Mouse (Mus musculus) hindbrain, embryonic 12.5 days (tissue): ENCODE measurements around the gene Psen2. TPM values are rescaled to one million over a fixed set of nuclear protein-coding genes. Genes with fewer than 3 reads are reported as not detected.
A peak's percentile ranks its signal among the peaks of the same experiment; 100 is the strongest.

Experiments
- ATAC-seq: fragments of 200-750 bp; cut with Nextera tagmentation; 2 replicates; pipeline ENCODE4 v1.8.0; 2017; ENCODE audit warnings: moderate TSS enrichment; ENCODE audit not compliant: low FRiP score
- H3K27ac ChIP-seq: fragments of 300-500 bp; sonication (generic); 2 replicates; pipeline ENCODE4 v1.5.1; 2016; ENCODE audit warnings: mild to moderate bottlenecking
- H3K27me3 ChIP-seq: fragments of 300-500 bp; sonication (generic); 2 replicates; pipeline ENCODE4 v1.6.1; 2016; ENCODE audit warnings: mild to moderate bottlenecking
- H3K36me3 ChIP-seq: fragments of 300-500 bp; sonication (generic); 2 replicates; pipeline ENCODE4 v1.6.1; 2016; ENCODE audit warnings: mild to moderate bottlenecking
- H3K4me1 ChIP-seq: fragments of 300-500 bp; sonication (generic); 2 replicates; pipeline ENCODE4 v1.6.1; 2016
- H3K4me2 ChIP-seq: fragments of 300-500 bp; sonication (generic); replicated peaks from 2 replicates; pipeline ENCODE4 v1.6.1; 2016; ENCODE audit warnings: mild to moderate bottlenecking
- H3K4me3 ChIP-seq: fragments of 300-500 bp; sonication (generic); 2 replicates; pipeline ENCODE4 v1.5.1; 2016; ENCODE audit warnings: mild to moderate bottlenecking
- H3K9ac ChIP-seq: fragments of 300-500 bp; sonication (generic); 2 replicates; pipeline ENCODE4 v1.6.1; 2016; ENCODE audit warnings: mild to moderate bottlenecking, moderate library complexity
- H3K9me3 ChIP-seq: fragments of 300-500 bp; sonication (generic); replicated peaks from 2 replicates; pipeline ENCODE4 v1.6.1; 2016; ENCODE audit warnings: mild to moderate bottlenecking
- WGBS: fragments of 180-500 bp; shearing (Covaris S2); methylation state at CpG from one replicate; pipeline ENCODE4 v1.1.7; 2016; 5-methylcytosine and 5-hydroxymethylcytosine counted together
- polyA plus RNA-seq: library from polyadenylated mRNA; unstranded; fragments of >200 nt; fragmentation: Nextera tagmentation; extraction: Ambion mirVana; gene quantifications from 2 replicates; pipeline ENCODE4 v1.2.1, GENCODE M21; 2016

Gene Psen2
- polyA plus RNA-seq, 1 experiment from 2014 or later = 10.3 TPM

DNA sequence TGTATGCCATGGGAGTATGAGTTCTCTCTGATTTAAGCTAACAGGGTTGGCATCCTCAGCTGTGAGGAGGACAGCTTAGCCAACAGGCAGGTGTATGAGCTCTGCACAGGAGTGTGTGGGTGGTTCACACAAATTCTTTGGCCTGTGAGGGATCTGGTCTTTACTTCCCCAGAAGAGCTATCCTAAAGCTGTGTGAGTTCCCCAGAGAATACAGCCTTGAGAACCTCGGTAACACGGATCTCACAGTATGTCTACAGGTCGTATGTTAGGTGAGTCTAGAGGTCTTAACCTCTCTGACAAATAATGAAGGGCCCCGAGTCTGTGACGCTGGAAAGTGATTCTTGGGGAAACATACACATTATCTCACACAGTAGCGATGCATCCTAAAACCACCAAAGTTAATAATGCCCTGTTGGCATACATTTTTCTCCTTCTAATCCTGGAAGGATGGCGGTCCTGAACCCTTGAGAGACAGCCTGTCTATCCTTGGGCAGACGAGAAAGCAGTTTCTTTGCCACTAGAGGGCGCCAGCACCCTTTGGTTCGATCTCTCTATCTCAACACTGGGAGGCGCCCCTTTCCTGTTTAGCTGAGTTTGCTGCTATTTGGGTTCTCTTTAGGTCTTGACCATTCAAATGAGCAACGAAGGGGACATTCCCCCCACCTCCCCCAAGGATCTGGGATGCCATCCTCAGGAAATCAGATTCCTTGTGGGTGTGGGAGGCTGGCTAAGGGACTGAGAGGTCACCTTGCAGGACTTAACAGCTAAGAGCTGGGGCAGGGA, 5.2 kb upstream of the Psen2 start:
- H3K36me3 ChIP-seq = no peaks in the 10 kb centered on the region
- H3K4me3 ChIP-seq = no peak overlapping the region
- WGBS = 18% methylated on average over 12 of the region's 12 CpGs
- peaks cover 8% of the 10 kb centered on the region; the same call in 1 of the 2 replicates for H3K27me3 ChIP-seq
- no peak overlapping the region for H3K4me2 ChIP-seq
- H3K9me3 ChIP-seq = no peaks in the 10 kb centered on the region
- H3K27ac ChIP-seq = no peak overlapping the region
- H3K4me1 ChIP-seq = peaks cover 11% of the 10 kb centered on the region
- H3K9ac ChIP-seq = no peak overlapping the region
- ATAC-seq = peak; percentile 82

GRCm38 (mm10) chr1:180267151-180267550, 3.9 kb upstream of the Psen2 start:
- Histone ChIP-seq H3K27me3 (peaks cover 8% of the 10 kb centered on the region; the same call in 1 of the 2 replicates), H3K9ac (no peak overlapping the region), H3K36me3 (no peaks in the 10 kb centered on the region), H3K27ac (no peak overlapping the region), H3K4me2 (no peak overlapping the region), H3K4me3 (no peak overlapping the region), H3K9me3 (no peaks in the 10 kb centered on the region), H3K4me1 (peaks cover 11% of the 10 kb centered on the region)
- no peak for ATAC-seq
- 75% methylated on average over 10 of the region's 10 CpGs for WGBS

GRCm38 (mm10) chr1:180265399-180265798, 2.2 kb upstream of the Psen2 start:
- H3K9me3 ChIP-seq = no peaks in the 10 kb centered on the region
- peaks cover 11% of the 10 kb centered on the region for H3K4me1 ChIP-seq
- no peak overlapping the region for H3K9ac ChIP-seq
- no peaks in the 10 kb centered on the region for H3K36me3 ChIP-seq
- no peak overlapping the region for H3K4me3 ChIP-seq
- H3K27ac ChIP-seq = no peak overlapping the region
- peaks cover 8% of the 10 kb centered on the region; the same call in 1 of the 2 replicates for H3K27me3 ChIP-seq
- peak overlapping the region; percentile 6; the same call in 1 of the 2 replicates for H3K4me2 ChIP-seq
- ATAC-seq = no peak
- 12% methylated on average over 7 of the region's 7 CpGs for WGBS

DNA sequence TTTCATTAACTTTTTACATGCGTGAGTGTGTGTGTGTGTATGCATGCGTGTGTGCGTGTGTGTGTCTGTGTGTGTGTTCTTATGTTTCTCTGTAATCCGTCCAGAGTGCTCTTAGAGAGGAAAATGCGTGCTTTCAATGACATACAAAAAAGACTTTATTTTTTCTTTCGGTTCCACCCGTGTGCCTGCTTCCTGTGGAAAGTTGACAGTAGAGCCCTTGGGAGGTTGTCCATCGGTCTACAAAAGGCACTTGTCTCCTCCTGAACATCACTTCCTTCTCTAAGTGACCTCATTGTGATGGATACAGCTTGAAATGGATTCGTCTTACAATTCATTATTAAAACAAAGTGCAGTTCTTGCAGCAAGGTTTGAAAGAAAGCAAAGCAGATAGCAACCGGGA, 1.6 kb upstream of the Psen2 start:
- Histone ChIP-seq H3K27ac (no peak overlapping the region), H3K9me3 (no peaks in the 10 kb centered on the region), H3K27me3 (peaks cover 8% of the 10 kb centered on the region; the same call in 1 of the 2 replicates), H3K36me3 (no peaks in the 10 kb centered on the region), H3K4me1 (peaks cover 11% of the 10 kb centered on the region), H3K9ac (no peak overlapping the region), H3K4me2 (peak overlapping the region; percentile 6; the same call in 1 of the 2 replicates), H3K4me3 (no peak overlapping the region)
- 65% methylated on average over 10 of the region's 10 CpGs for WGBS
- no peak for ATAC-seq

- Histone ChIP-seq H3K36me3 (no peaks in the 10 kb centered on the region), H3K9ac (no peak overlapping the region), H3K4me3 (no peak overlapping the region), H3K27ac (no peak overlapping the region), H3K9me3 (no peaks in the 10 kb centered on the region), H3K4me2 (no peak overlapping the region), H3K27me3 (peaks cover 8% of the 10 kb centered on the region; the same call in 1 of the 2 replicates), H3K4me1 (peaks cover 11% of the 10 kb centered on the region)
- no peak for ATAC-seq
- WGBS = 84% methylated on average over 6 of the region's 6 CpGs
Observed at GRCm38 (mm10) chr1:180264389-180264788, 1.2 kb upstream of the Psen2 start.

GRCm38 (mm10) chr1:180261857-180262570, 1.2 kb downstream of the Psen2 start:
- Histone ChIP-seq H3K9ac (no peak overlapping the region), H3K4me1 (peaks cover 7% of the 10 kb centered on the region; the same call in 1 of the 2 replicates), H3K27ac (no peak overlapping the region), H3K27me3 (peaks cover under 1% of the 10 kb centered on the region; the same call in 1 of the 2 replicates), H3K36me3 (no peaks in the 10 kb centered on the region), H3K9me3 (no peaks in the 10 kb centered on the region), H3K4me2 (no peak overlapping the region), H3K4me3 (no peak overlapping the region)
- WGBS = 83% methylated on average over 8 of the region's 8 CpGs
- no peak for ATAC-seq

DNA sequence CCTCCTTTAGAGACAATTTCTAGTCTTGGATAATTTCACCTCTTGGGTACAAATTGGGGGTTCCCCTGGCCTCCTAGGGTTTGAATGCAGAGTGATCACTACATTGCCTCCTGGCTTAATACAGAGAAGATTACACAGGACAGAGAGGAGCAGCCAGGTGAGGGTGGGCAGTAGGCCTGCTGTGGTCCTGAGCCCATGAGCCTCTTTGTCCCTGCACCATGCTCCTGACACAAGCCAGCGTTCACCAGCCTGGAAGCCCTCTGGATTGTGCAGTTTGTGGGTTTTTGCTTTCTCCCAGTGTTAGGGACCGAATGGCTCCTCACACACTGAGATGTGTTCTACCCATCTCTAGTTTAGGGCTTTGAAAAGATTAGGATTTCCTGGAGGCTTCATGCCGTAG, 1.8 kb downstream of the Psen2 start:
- Histone ChIP-seq H3K9me3 (no peaks in the 10 kb centered on the region), H3K27me3 (no peaks in the 10 kb centered on the region; the same call in 1 of the 2 replicates), H3K4me3 (no peak overlapping the region), H3K4me2 (no peak overlapping the region), H3K4me1 (peaks cover 10% of the 10 kb centered on the region; the same call in 1 of the 2 replicates), H3K9ac (no peak overlapping the region), H3K36me3 (no peaks in the 10 kb centered on the region), H3K27ac (no peak overlapping the region)
- 90% methylated on average over 3 of the region's 3 CpGs for WGBS
- no peak for ATAC-seq

DNA sequence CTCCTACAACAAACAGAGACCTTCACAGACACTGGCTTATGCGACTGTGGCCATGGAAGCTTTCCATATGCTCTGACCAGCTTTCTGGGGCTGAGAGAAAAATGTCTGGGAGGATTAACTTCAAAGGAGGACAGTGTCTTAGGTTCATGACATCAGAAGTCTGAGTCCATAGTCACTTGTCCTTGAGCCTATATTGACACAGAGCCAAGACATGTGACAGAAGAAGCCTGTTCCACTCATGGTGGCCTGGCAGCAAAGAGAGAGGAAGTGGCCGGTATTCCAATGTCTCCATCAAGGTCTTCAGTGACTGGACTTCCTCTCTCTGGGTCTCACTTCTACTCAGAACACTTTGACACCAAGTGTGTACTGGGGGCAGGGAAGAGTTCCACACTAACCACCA, 2.4 kb downstream of the Psen2 start:
- H3K27ac ChIP-seq = no peak overlapping the region
- H3K4me2 ChIP-seq = no peak overlapping the region
- peaks cover 10% of the 10 kb centered on the region; the same call in 1 of the 2 replicates for H3K4me1 ChIP-seq
- H3K36me3 ChIP-seq = no peaks in the 10 kb centered on the region
- 90% methylated on average over 2 of the region's 2 CpGs for WGBS
- no peak overlapping the region for H3K4me3 ChIP-seq
- H3K9ac ChIP-seq = no peak overlapping the region
- ATAC-seq = no peak
- H3K27me3 ChIP-seq = no peaks in the 10 kb centered on the region; the same call in 1 of the 2 replicates
- H3K9me3 ChIP-seq = no peaks in the 10 kb centered on the region

DNA sequence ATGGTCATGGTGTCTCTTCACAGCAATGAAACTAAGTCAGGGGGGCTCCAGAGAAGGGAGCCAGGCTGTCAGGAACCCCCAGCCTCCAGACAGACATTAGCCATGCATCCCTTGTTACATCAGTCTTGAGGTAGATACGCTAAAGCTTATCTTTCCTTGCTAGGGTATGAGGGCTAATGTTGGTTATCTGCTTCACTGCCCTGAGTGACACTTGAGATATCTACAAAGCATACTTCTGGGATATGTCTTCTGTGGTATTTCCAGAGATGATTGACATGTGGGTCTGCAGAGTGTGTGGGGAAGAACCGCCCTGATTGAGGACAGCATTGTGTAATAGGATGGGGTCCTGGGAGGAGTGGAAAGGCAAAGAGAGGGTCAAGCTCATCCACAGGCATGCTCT, 3.5 kb downstream of the Psen2 start:
- ATAC-seq = no peak
- WGBS = 90% methylated on average over 2 of the region's 2 CpGs

DNA sequence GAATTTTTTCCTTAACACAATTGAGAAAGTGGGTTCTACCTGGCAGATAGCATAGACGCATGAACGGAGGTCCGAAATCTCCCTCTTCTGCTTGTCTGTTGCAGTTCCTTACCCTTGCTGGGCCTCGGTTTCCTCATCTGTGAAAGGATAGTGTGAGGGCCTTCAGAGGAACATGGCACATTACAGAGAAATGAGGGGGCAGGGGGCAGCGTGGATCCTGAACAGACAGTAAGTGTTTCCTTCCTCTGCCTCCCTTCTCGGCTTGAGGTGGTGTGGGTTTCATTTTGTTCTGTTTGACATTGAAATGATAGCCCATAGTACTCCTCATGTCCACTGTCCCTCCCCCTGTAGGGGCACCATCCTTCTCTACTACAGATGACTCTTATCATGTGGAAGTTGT, 5.8 kb downstream of the Psen2 start:
- Histone ChIP-seq H3K4me1 (peaks cover 14% of the 10 kb centered on the region; the same call in 1 of the 2 replicates), H3K4me3 (no peak overlapping the region), H3K27me3 (peaks cover 13% of the 10 kb centered on the region; the same call in 1 of the 2 replicates), H3K36me3 (no peaks in the 10 kb centered on the region), H3K4me2 (no peak overlapping the region), H3K9ac (no peak overlapping the region), H3K9me3 (no peaks in the 10 kb centered on the region), H3K27ac (no peak overlapping the region)
- no peak for ATAC-seq
- WGBS = 91% methylated on average over 6 of the region's 6 CpGs

More for the DNA sequence above, 3.5 kb downstream of the Psen2 start:
- no peak overlapping the region for H3K9ac ChIP-seq
- no peaks in the 10 kb centered on the region for H3K36me3 ChIP-seq
- H3K4me2 ChIP-seq = no peak overlapping the region
- H3K4me3 ChIP-seq = no peak overlapping the region
- H3K9me3 ChIP-seq = no peaks in the 10 kb centered on the region
- H3K27ac ChIP-seq = no peak overlapping the region
- peaks cover 12% of the 10 kb centered on the region; the same call in 1 of the 2 replicates for H3K4me1 ChIP-seq
- peaks cover 6% of the 10 kb centered on the region; the same call in 1 of the 2 replicates for H3K27me3 ChIP-seq

GRCm38 (mm10) chr1:180256866-180257265, 6.4 kb downstream of the Psen2 start:
- Histone ChIP-seq H3K27ac (no peak overlapping the region), H3K4me3 (peak overlapping the region; percentile 79), H3K9ac (peak overlapping the region; percentile 85), H3K27me3 (peaks cover 13% of the 10 kb centered on the region; the same call in 1 of the 2 replicates), H3K9me3 (no peaks in the 10 kb centered on the region), H3K36me3 (no peaks in the 10 kb centered on the region), H3K4me2 (peak overlapping the region; percentile 98), H3K4me1 (peaks cover 14% of the 10 kb centered on the region; the same call in 1 of the 2 replicates)
- ATAC-seq = no peak
- 59% methylated on average over 4 of the region's 4 CpGs for WGBS

DNA sequence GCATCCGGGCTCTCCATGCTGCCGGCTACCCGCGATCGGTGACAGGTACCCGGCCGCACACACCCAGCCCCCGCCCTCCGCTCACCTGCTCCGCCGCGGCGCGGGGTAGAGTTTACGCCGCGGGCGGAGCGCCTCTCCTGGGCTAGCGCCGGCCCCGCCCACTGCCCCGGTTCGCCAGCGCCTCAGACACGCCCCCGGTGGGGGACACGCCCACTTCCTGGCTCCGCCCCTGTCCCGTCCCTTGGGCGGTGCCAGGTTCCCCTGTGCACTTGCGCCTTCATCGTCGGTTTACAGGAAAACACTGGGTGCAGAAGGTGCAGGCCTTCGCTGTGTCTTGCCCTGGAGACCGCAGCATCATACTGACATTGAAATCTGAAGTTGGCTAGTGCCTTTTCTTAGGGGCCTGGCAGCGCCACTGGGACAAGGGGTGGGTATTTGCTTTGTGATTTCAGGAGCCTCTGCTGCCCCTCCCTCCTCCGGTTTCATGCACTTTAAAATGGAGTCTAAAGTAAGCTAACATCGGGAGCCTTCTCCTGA, 7.0 kb downstream of the Psen2 start:
- H3K27ac ChIP-seq = peak overlapping the region; percentile 61
- H3K9ac ChIP-seq = peak overlapping the region; percentile 85
- peak; percentile 92 for ATAC-seq
- peaks cover 13% of the 10 kb centered on the region; the same call in 1 of the 2 replicates for H3K27me3 ChIP-seq
- H3K4me3 ChIP-seq = peak overlapping the region; percentile 79
- H3K4me1 ChIP-seq = peaks cover 14% of the 10 kb centered on the region; the same call in 1 of the 2 replicates
- WGBS = under 1% methylated on average over 34 of the region's 39 CpGs
- H3K36me3 ChIP-seq = no peaks in the 10 kb centered on the region
- H3K4me2 ChIP-seq = peak overlapping the region; percentile 98
- H3K9me3 ChIP-seq = no peaks in the 10 kb centered on the region
